Mouse (Mus musculus) testis, adult 2 months (tissue): ENCODE results near the gene Pard3. TPM values are rescaled to one million over a fixed set of nuclear protein-coding genes. Genes with fewer than 3 reads are reported as not detected.
A peak's percentile ranks its signal among the peaks of the same experiment; 100 is the strongest.

Experiments used
- H3K27ac ChIP-seq: fragments of 200-500 bp; 2 replicates; pipeline ENCODE4 v1.5.1; 2012; ENCODE audit warnings: low read depth, low read length; ENCODE audit not compliant: control insufficient read depth, insufficient read depth
- H3K27me3 ChIP-seq: fragments of 200-500 bp; 2 replicates; pipeline ENCODE4 v1.6.1; 2012; ENCODE audit warnings: mild to moderate bottlenecking, low read length, moderate library complexity; ENCODE audit not compliant: control insufficient read depth, insufficient read depth
- H3K36me3 ChIP-seq: fragments of 200-500 bp; 2 replicates; pipeline ENCODE4 v1.6.1; 2012; ENCODE audit warnings: mild to moderate bottlenecking, low read length; ENCODE audit not compliant: control insufficient read depth, insufficient read depth
- H3K4me1 ChIP-seq: fragments of 200-500 bp; 2 replicates; pipeline ENCODE4 v1.6.1; 2012; ENCODE audit warnings: low read length; ENCODE audit not compliant: control insufficient read depth, insufficient read depth
- H3K4me3 ChIP-seq: fragments of 200-500 bp; 2 replicates; pipeline ENCODE4 v1.5.1; 2012; ENCODE audit warnings: low read depth, mild to moderate bottlenecking, low read length, moderate library complexity, mixed read lengths; ENCODE audit not compliant: control insufficient read depth
- CTCF ChIP-seq: fragments of 200-500 bp; IDR thresholded peaks from 2 replicates; pipeline ENCODE4 v1.5.1; 2012; ENCODE audit warnings: low read depth, mild to moderate bottlenecking, inconsistent platforms, low read length, moderate library complexity; ENCODE audit not compliant: control insufficient read depth, insufficient read depth, insufficient replicate concordance
- POLR2A ChIP-seq: fragments of 200-500 bp; IDR thresholded peaks from 2 replicates; pipeline ENCODE4 v1.6.1; 2012; ENCODE audit warnings: low read depth, mild to moderate bottlenecking, inconsistent platforms, low read length, moderate library complexity; ENCODE audit not compliant: control insufficient read depth
- polyA plus RNA-seq: library from polyadenylated mRNA; depleted of rRNA; stranded (reverse); fragments of >200 nt; gene quantifications from 2 replicates; pipeline ENCODE4 v1.2.3, GENCODE M21; 2012; rRNA removed

Pard3 gene
- polyA plus RNA-seq, 1 experiment = 4.1 TPM

DNA sequence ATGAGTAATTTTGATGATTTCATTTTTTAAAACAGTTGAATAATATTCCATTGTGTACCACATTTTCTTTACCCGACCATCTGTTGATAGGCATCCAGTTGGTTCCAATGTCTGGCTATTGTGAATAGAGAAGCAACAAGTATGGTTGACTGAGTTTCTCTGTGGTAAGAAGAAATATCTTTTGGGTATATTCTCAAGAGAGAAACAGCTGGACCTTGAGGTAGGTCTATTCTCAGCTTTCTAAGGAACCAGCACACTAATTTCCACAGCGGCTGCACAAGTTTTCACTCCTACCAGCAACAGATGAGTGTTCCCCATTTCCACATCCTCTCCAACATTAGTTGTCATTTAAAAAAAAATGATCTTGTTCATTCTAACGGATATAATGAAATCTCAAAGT lies 558.4 kb downstream of the Pard3 start:
- TF ChIP-seq POLR2A = no peak
- TF ChIP-seq CTCF = no peak
- no peaks in the 10 kb centered on the region for H3K27me3 ChIP-seq
- H3K4me1 ChIP-seq = no peaks in the 10 kb centered on the region
- no peak overlapping the region for H3K4me3 ChIP-seq
- H3K27ac ChIP-seq = no peak overlapping the region
- H3K36me3 ChIP-seq = no peaks in the 10 kb centered on the region

DNA sequence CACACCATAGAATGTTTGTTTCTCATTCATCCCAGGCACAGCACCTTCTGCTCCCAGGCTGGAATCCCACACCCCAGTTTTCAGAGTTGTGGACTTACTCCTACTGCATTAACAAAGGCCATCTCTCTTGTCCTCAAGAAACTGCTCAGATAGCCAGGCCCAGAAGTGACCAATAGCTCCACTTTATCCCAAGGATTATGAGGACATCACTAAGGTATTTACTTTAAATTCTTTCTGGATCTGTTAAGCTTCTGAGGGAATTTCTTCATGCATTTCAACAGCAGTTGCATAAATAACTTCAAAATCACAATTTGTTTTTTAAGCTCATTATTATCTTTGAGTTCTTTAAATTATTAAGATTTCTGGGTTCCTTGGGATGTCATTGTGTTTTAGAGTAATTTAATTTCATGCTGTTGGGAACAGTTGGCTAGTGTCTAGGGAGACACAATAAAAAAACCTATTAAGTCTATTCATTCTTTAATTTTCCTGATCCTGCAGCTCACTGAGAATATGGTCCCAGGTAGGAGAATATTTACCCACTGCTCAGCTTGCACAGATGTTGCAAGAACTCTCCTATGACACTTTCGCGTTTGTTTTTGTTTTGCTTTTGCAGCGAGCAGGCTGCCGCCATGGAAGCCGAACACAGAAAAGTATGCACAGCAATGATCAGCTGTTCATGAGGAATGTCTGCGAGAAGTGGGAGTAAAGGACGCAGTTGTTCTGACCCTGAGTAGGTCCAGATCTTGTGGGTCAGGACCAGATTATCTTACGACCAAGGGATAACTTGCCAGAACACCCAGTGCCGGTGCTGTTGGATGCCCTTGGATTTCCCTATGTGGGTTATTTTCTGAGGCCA lies 574.8 kb downstream of the Pard3 start:
- Histone ChIP-seq H3K4me1 (no peaks in the 10 kb centered on the region), H3K27ac (peak overlapping the region; percentile 62), H3K27me3 (no peaks in the 10 kb centered on the region), H3K36me3 (no peaks in the 10 kb centered on the region), H3K4me3 (no peak overlapping the region)
- TF ChIP-seq CTCF (no peak), POLR2A (no peak)

DNA sequence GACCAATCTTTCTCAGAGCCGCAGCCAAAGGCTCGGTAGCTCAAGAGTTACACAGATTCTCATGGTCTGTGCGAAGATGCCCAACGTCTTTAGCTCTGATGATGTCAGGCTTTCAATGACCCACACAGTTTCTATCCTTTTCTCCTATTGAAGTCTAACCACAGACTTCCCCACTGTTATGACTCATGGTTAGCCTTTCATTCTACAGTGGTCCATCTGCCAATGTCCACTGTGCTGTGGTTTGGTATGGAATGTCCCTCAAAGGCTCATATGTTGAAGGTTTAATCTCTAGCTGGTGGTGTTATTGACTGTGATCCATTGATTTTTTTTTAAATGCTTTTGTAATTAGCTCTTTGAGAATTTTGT lies 575.4 kb downstream of the Pard3 start:
- H3K27ac ChIP-seq = 0 out of 2 replicates have a peak overlapping the region, but pooled peaks have one; percentile 36
- TF ChIP-seq POLR2A (no peak), CTCF (no peak)
- H3K36me3 ChIP-seq = no peaks in the 10 kb centered on the region
- H3K4me3 ChIP-seq = no peak overlapping the region
- no peaks in the 10 kb centered on the region for H3K27me3 ChIP-seq
- H3K4me1 ChIP-seq = no peaks in the 10 kb centered on the region

DNA sequence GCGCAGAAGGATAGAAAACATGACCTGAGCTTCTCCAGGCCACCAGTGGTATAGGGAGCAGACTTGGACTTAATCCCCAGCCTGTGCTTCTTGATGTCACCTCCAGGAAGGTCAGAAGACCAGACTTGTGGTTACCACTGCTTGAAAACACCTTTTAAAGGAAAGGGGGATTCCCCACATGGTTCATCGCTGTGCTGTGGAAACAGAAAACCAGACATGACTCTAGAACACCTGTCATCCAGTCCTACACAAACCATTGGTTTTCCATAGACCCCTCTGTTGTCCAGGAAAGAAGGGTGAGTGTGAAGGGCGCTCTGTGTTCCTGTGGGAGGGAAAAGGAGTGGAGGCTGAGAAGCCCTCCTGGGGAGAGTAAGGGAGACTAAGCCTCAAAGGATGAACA lies 591.9 kb downstream of the Pard3 start:
- TF ChIP-seq CTCF = no peak
- TF ChIP-seq POLR2A = no peak
- no peaks in the 10 kb centered on the region for H3K27me3 ChIP-seq

More for the DNA sequence above, 591.9 kb downstream of the Pard3 start:
- no peaks in the 10 kb centered on the region for H3K4me1 ChIP-seq
- no peak overlapping the region for H3K4me3 ChIP-seq
- H3K36me3 ChIP-seq = no peaks in the 10 kb centered on the region
- H3K27ac ChIP-seq = no peak overlapping the region

Other genes with a start within 250 kb of the Pard3 start
- 131 and 231 TPM in 2 replicates for gene Tomm20, start 118.0 kb upstream of the Pard3 start, polyA plus RNA-seq
- 2.4 and 2.6 TPM in 2 replicates for gene Rbm34, start 92.8 kb upstream of the Pard3 start, polyA plus RNA-seq